Mouse (Mus musculus): ENCODE data around the gene Ptpn4.

- TF ChIP-seq CTCF (IDR thresholded peaks at IDR 0.05; ENCODE audit: control insufficient read depth, insufficient read depth, insufficient read length) (no peak), USF1 (IDR thresholded peaks at IDR 0.05; ENCODE audit: low read depth) (no peak), FOSL1 (IDR thresholded peaks at IDR 0.05; ENCODE audit: insufficient read depth, low read length, poor library complexity, severe bottlenecking) (no peak)
These were observed 187.8 kb downstream of the Ptpn4 start for GRCm38 (mm10) chr1:119649627-119650026.

All from C2C12 (cell line).